Mouse (Mus musculus): ENCODE measurements at regions not wholly inside any gene's neighbourhood (a gene's known extent, or its start where the extent isn't known, plus 50 kb on each side); places are given as distances from the start of the nearest gene placed in this dataset.
"Not testable (repeated sequence)": the region's sequence is repeated elsewhere in the genome, so short reads cannot be mapped to it uniquely, and the experiment has no call there.

- DNase-seq, result not testable (repeated sequence)
These were observed 193.9 kb upstream of the Kcnmb2 start for GRCm38 (mm10) chr3:31708367-31708766.

- DNase-seq, result no peak
These were observed 161.0 kb upstream of the Kcnmb2 start for GRCm38 (mm10) chr3:31741289-31741688.

- DNase-seq, result no peak
These were observed 146.4 kb upstream of the Kcnmb2 start for GRCm38 (mm10) chr3:31755881-31756280.

- DNase-seq, result no peak
These were observed 133.1 kb upstream of the Kcnmb2 start for GRCm38 (mm10) chr3:31769193-31769592.

GRCm38 (mm10) chr3:31790342-31790970 is 111.9 kb upstream of the Kcnmb2 start:
- peak; percentile 68 for DNase-seq

- DNase-seq, result peak; percentile 12
These were observed 108.8 kb upstream of the Kcnmb2 start for GRCm38 (mm10) chr3:31793466-31794040.

- peak; percentile 39 for DNase-seq
These were observed 105.7 kb upstream of the Kcnmb2 start for GRCm38 (mm10) chr3:31796621-31797020.

- peak; percentile 43 for DNase-seq
These were observed 103.1 kb upstream of the Kcnmb2 start for GRCm38 (mm10) chr3:31799192-31799591.

- no peak for DNase-seq
These were observed 98.3 kb upstream of the Kcnmb2 start for GRCm38 (mm10) chr3:31804038-31804437.

GRCm38 (mm10) chr3:31807741-31808140 is 94.6 kb upstream of the Kcnmb2 start:
- peak; percentile 50 for DNase-seq

- DNase-seq, result peak; percentile 74
These were observed 93.2 kb upstream of the Kcnmb2 start for GRCm38 (mm10) chr3:31809131-31809530.

GRCm38 (mm10) chr3:31811232-31811631 is 91.1 kb upstream of the Kcnmb2 start:
- DNase-seq, result peak; percentile 35

GRCm38 (mm10) chr3:31831913-31832312 is 70.4 kb upstream of the Kcnmb2 start:
- no peak for DNase-seq

- no peak for DNase-seq
These were observed 61.1 kb upstream of the Kcnmb2 start for GRCm38 (mm10) chr3:31841253-31841652.

- no peak for DNase-seq
These were observed 55.2 kb upstream of the Kcnmb2 start for GRCm38 (mm10) chr3:31847087-31847486.

Data from heart, adult 11 months (tissue).